Mouse (Mus musculus) macrophage (primary cell): Measurements from ENCODE around the gene Lhx4. TPM values are rescaled to one million over a fixed set of nuclear protein-coding genes. Genes with fewer than 3 reads are reported as not detected.

Source experiments
- H3K27ac ChIP-seq: fragments of 350-480 bp; formaldehyde crosslinking; 2 replicates; pipeline ENCODE4 v1.9.0; 2021
- H3K36me3 ChIP-seq: fragments of 350-480 bp; formaldehyde crosslinking; 2 replicates; pipeline ENCODE4 v1.9.0; 2021; ENCODE audit errors: inconsistent target
- H3K4me3 ChIP-seq: fragments of 350-480 bp; formaldehyde crosslinking; 2 replicates; pipeline ENCODE4 v1.9.0; 2021; ENCODE audit errors: inconsistent target
- H3K79me2 ChIP-seq: fragments of 350-480 bp; formaldehyde crosslinking; 2 replicates; pipeline ENCODE4 v1.9.0; 2021; ENCODE audit errors: inconsistent target
- WGBS: methylation state at CpG from one replicate; pipeline ENCODE4 v1.1.7; 2026; ENCODE audit warnings: inconsistent platforms; ENCODE audit not compliant: missing documents; 5-methylcytosine and 5-hydroxymethylcytosine counted together
- polyA plus RNA-seq: library from polyadenylated mRNA; stranded (reverse); fragments of 250-400 nt; gene quantifications from 3 replicates; pipeline ENCODE4 v1.2.4, GENCODE M21; 2018; ENCODE audit warnings: inconsistent platforms

The Lhx4 gene
- polyA plus RNA-seq, 1 experiment from 2014 or later: not detected

GRCm38 (mm10) chr1:155758711-155759110 is 7.2 kb upstream of the Lhx4 start:
- no peaks in the 10 kb centered on the region for H3K79me2 ChIP-seq
- H3K36me3 ChIP-seq: no peaks in the 10 kb centered on the region
- 96% methylated on average over 4 of the region's 4 CpGs for WGBS
- H3K4me3 ChIP-seq: no peak overlapping the region
- no peak overlapping the region for H3K27ac ChIP-seq

GRCm38 (mm10) chr1:155757621-155758020 is 6.1 kb upstream of the Lhx4 start:
- no peak overlapping the region for H3K4me3 ChIP-seq
- H3K79me2 ChIP-seq: no peaks in the 10 kb centered on the region
- H3K36me3 ChIP-seq: no peaks in the 10 kb centered on the region
- 95% methylated on average over 7 of the region's 7 CpGs for WGBS
- H3K27ac ChIP-seq: no peak overlapping the region

GRCm38 (mm10) chr1:155753411-155753810 is 1.9 kb upstream of the Lhx4 start:
- no peaks in the 10 kb centered on the region for H3K36me3 ChIP-seq
- no peak overlapping the region for H3K27ac ChIP-seq
- H3K79me2 ChIP-seq: no peaks in the 10 kb centered on the region
- no peak overlapping the region for H3K4me3 ChIP-seq
- WGBS: 83% methylated on average over 9 of the region's 9 CpGs

GRCm38 (mm10) chr1:155750517-155751178 is 836 bp downstream of the Lhx4 start:
- no peak overlapping the region for H3K4me3 ChIP-seq
- H3K27ac ChIP-seq: no peak overlapping the region
- H3K36me3 ChIP-seq: no peaks in the 10 kb centered on the region
- no peaks in the 10 kb centered on the region for H3K79me2 ChIP-seq
- 48% methylated on average over 11 of the region's 11 CpGs for WGBS

- Histone ChIP-seq H3K4me3 (no peak overlapping the region), H3K79me2 (no peaks in the 10 kb centered on the region), H3K27ac (no peak overlapping the region), H3K36me3 (no peaks in the 10 kb centered on the region)
- WGBS: 81% methylated on average over 5 of the region's 5 CpGs
Observed at GRCm38 (mm10) chr1:155747911-155748310, 3.6 kb downstream of the Lhx4 start.

GRCm38 (mm10) chr1:155747011-155747410 is 4.5 kb downstream of the Lhx4 start:
- no peaks in the 10 kb centered on the region for H3K79me2 ChIP-seq
- 18% methylated on average over 8 of the region's 8 CpGs for WGBS
- H3K4me3 ChIP-seq: no peak overlapping the region
- no peak overlapping the region for H3K27ac ChIP-seq
- no peaks in the 10 kb centered on the region for H3K36me3 ChIP-seq

GRCm38 (mm10) chr1:155742411-155743363 is 8.8 kb downstream of the Lhx4 start:
- H3K79me2 ChIP-seq: no peaks in the 10 kb centered on the region
- H3K27ac ChIP-seq: no peak overlapping the region
- WGBS: 2% methylated on average over 81 of the region's 81 CpGs
- H3K36me3 ChIP-seq: no peaks in the 10 kb centered on the region
- no peak overlapping the region for H3K4me3 ChIP-seq

- Histone ChIP-seq H3K4me3 (no peak overlapping the region), H3K36me3 (no peaks in the 10 kb centered on the region), H3K27ac (no peak overlapping the region), H3K79me2 (no peaks in the 10 kb centered on the region)
- 0% methylated on average over 21 of the region's 26 CpGs for WGBS
Observed at GRCm38 (mm10) chr1:155741988-155742387, 9.5 kb downstream of the Lhx4 start.

- no peaks in the 10 kb centered on the region for H3K36me3 ChIP-seq
- no peak overlapping the region for H3K4me3 ChIP-seq
- WGBS: 2% methylated on average over 34 of the region's 34 CpGs
Observed at GRCm38 (mm10) chr1:155741378-155741945, 10.0 kb downstream of the Lhx4 start.

GRCm38 (mm10) chr1:155740622-155741377 is 10.7 kb downstream of the Lhx4 start:
- Histone ChIP-seq H3K79me2 (no peaks in the 10 kb centered on the region), H3K4me3 (no peak overlapping the region), H3K36me3 (no peaks in the 10 kb centered on the region), H3K27ac (no peak overlapping the region)
- WGBS: 3% methylated on average over 44 of the region's 44 CpGs

More at GRCm38 (mm10) chr1:155741378-155741945, 10.0 kb downstream of the Lhx4 start:
- H3K79me2 ChIP-seq: no peaks in the 10 kb centered on the region
- no peak overlapping the region for H3K27ac ChIP-seq

GRCm38 (mm10) chr1:155737809-155738383 is 13.6 kb downstream of the Lhx4 start:
- Histone ChIP-seq H3K79me2 (no peaks in the 10 kb centered on the region), H3K27ac (no peak overlapping the region), H3K36me3 (no peaks in the 10 kb centered on the region), H3K4me3 (no peak overlapping the region)
- WGBS: 1% methylated on average over 25 of the region's 25 CpGs

- 2% methylated on average over 58 of the region's 58 CpGs for WGBS
- Histone ChIP-seq H3K27ac (no peak overlapping the region), H3K36me3 (no peaks in the 10 kb centered on the region), H3K79me2 (no peaks in the 10 kb centered on the region), H3K4me3 (no peak overlapping the region)
Observed at GRCm38 (mm10) chr1:155737017-155737808, 14.3 kb downstream of the Lhx4 start.

GRCm38 (mm10) chr1:155736096-155736825 is 15.2 kb downstream of the Lhx4 start:
- no peak overlapping the region for H3K27ac ChIP-seq
- no peaks in the 10 kb centered on the region for H3K79me2 ChIP-seq
- H3K36me3 ChIP-seq: no peaks in the 10 kb centered on the region
- 6% methylated on average over 26 of the region's 26 CpGs for WGBS
- H3K4me3 ChIP-seq: no peak overlapping the region
